Mouse (Mus musculus) liver, embryonic 14.5 days (tissue): Measurements from ENCODE around the gene Tmem192. TPM values are rescaled to one million over a fixed set of nuclear protein-coding genes. Genes with fewer than 3 reads are reported as not detected.

ENCODE experiments used
- ATAC-seq: fragments of 200-750 bp; cut with Nextera tagmentation; 2 replicates; pipeline ENCODE4 v1.8.0; 2017; ENCODE audit warnings: moderate number of reproducible peaks, mild to moderate bottlenecking, moderate library complexity; ENCODE audit not compliant: insufficient read depth
- DNase-seq, 3 experiments: peaks; one replicate each; pipeline ENCODE4 v3.0.0-alpha.2; 2012 to 2013; ENCODE audit warnings: low read depth in 3 of 3, low spot score in 3 of 3
- H3K27ac ChIP-seq: fragments of 300-500 bp; sonication (generic); 2 replicates; pipeline ENCODE4 v1.5.1; 2014; ENCODE audit warnings: moderate library complexity, mild to moderate bottlenecking, control low read depth, inconsistent platforms
- H3K27me3 ChIP-seq: fragments of 300-500 bp; sonication (generic); 2 replicates; pipeline ENCODE4 v1.6.1; 2014; ENCODE audit warnings: mild to moderate bottlenecking, low read length, moderate library complexity; ENCODE audit not compliant: control insufficient read depth, insufficient read depth
- H3K36me3 ChIP-seq: fragments of 300-500 bp; sonication (generic); replicated peaks from 2 replicates; pipeline ENCODE4 v1.6.1; 2014; ENCODE audit warnings: low read depth; ENCODE audit not compliant: control insufficient read depth, insufficient read depth
- H3K4me1 ChIP-seq, 2 experiments: fragments of 200-500 bp in 1 of 2; fragments of 300-500 bp in 1 of 2; sonication (generic) in 1 of 2; replicated peaks; 2 replicates each; pipeline ENCODE4 v1.6.1; 2012 to 2014; ENCODE audit warnings: antibody characterized with exemption in 1 of 2, inconsistent platforms in 1 of 2, low read length in 1 of 2; ENCODE audit not compliant: control insufficient read depth in 2 of 2, insufficient read depth in 2 of 2
- H3K4me2 ChIP-seq: fragments of 300-500 bp; sonication (generic); 2 replicates; pipeline ENCODE4 v1.6.1; 2014; ENCODE audit warnings: low read depth, mild to moderate bottlenecking, control low read depth, moderate library complexity
- H3K4me3 ChIP-seq, 2 experiments: fragments of 200-500 bp in 1 of 2; fragments of 300-500 bp in 1 of 2; sonication (generic) in 1 of 2; 2 replicates each; pipeline ENCODE4 v1.5.1; 2012 to 2014; ENCODE audit warnings: low read depth in 2 of 2, low read length in 2 of 2, mild to moderate bottlenecking in 2 of 2, control low read depth in 1 of 2, inconsistent platforms in 1 of 2, moderate library complexity in 1 of 2; ENCODE audit not compliant: insufficient read depth in 1 of 2
- H3K9ac ChIP-seq: fragments of 300-500 bp; sonication (generic); replicated peaks from 2 replicates; pipeline ENCODE4 v1.6.1; 2014; ENCODE audit warnings: mild to moderate bottlenecking, control low read depth, moderate library complexity
- H3K9me3 ChIP-seq: fragments of 300-500 bp; sonication (generic); 2 replicates; pipeline ENCODE4 v1.6.1; 2016; ENCODE audit warnings: low read length, mixed read lengths; ENCODE audit not compliant: control insufficient read depth
- CTCF ChIP-seq: IDR thresholded peaks from 2 replicates; pipeline ENCODE4 v1.5.1; 2016; ENCODE audit warnings: antibody characterized with exemption, low read depth, control low read depth
- EP300 ChIP-seq: IDR thresholded peaks from 2 replicates; pipeline ENCODE4 v1.6.1; 2016; ENCODE audit warnings: antibody characterized with exemption, low read depth
- WGBS: fragments of 180-500 bp; shearing (Covaris S2); extraction: QIAGEN DNeasy Blood & Tissue Kit; methylation state at CpG from one replicate; pipeline ENCODE4 v1.1.7; 2014; ENCODE audit not compliant: insufficient replicate concordance; 5-methylcytosine and 5-hydroxymethylcytosine counted together
- polyA plus RNA-seq, 2 experiments: library from polyadenylated mRNA; depleted of rRNA in 1 of 2; stranded (reverse) in 1 of 2; unstranded in 1 of 2; fragments of >200 nt; fragmentation: Nextera tagmentation in 1 of 2; extraction: Ambion mirVana in 1 of 2; gene quantifications; 2 replicates each; pipeline versions ENCODE4 v1.2.1 to v1.2.3; 2012 to 2014

Gene Tmem192
- polyA plus RNA-seq, 2 experiments = 6.6 to 13.8 TPM

DNA sequence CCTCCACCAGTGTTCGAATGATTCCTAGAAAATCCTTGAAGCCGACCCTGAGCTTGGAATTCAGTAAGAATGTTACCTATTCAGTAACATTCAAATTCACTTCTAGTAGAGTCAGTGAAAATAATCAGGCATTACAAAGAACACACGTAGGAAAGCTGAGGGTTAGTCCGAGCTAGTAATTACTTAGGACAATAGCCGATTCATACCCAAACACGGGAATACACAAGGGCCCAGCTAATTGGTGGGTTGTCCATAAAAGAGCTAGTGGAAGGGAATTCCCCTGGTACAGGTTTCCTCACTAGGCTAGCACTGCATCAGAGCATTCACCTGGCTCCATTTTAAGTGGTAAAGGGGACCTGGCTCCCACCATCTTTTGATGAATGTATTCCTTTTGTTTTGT, 5.1 kb downstream of the Tmem192 start:
- DNase-seq (no peak), ATAC-seq (no peak)
- H3K9ac ChIP-seq = no peak overlapping the region
- H3K4me3 ChIP-seq = no peak overlapping the region
- no peaks in the 10 kb centered on the region for H3K36me3 ChIP-seq
- H3K4me2 ChIP-seq = no peak overlapping the region
- H3K9me3 ChIP-seq = no peaks in the 10 kb centered on the region
- TF ChIP-seq EP300 = no peak
- TF ChIP-seq CTCF = no peak
- WGBS = 77% methylated on average over 6 of the region's 6 CpGs
- no peaks in the 10 kb centered on the region for H3K4me1 ChIP-seq
- no peak overlapping the region for H3K27ac ChIP-seq
- no peaks in the 10 kb centered on the region for H3K27me3 ChIP-seq

DNA sequence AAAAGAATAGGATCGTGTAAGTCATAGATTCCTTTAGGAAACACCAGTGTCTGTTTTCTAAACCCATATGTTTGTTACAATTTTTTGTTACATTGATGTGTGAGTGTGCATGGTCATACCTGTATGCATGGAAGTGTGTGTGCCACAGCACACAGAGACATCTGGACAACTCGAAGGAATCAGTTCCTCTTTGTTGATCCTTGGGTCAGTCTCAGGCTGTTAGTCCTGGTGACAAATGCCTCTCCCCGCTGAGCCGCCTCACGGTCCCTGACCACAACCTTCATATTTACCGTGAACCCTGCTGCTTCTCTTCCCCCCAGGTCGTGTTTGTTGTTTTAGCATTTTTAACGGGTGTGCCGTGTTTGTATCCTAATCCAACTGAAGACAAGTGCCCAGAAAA, 12.0 kb downstream of the Tmem192 start:
- 74% methylated on average over 9 of the region's 9 CpGs for WGBS
- Histone ChIP-seq H3K9me3 (no peaks in the 10 kb centered on the region), H3K4me3 (no peak overlapping the region), H3K4me2 (no peak overlapping the region), H3K4me1 (no peaks in the 10 kb centered on the region), H3K36me3 (no peaks in the 10 kb centered on the region), H3K9ac (no peak overlapping the region), H3K27ac (no peak overlapping the region), H3K27me3 (no peaks in the 10 kb centered on the region)
- ATAC-seq = no peak
- TF ChIP-seq CTCF (no peak), EP300 (no peak)
- DNase-seq = no peak

- TF ChIP-seq EP300 (no peak), CTCF (no peak)
- Histone ChIP-seq H3K9me3 (no peaks in the 10 kb centered on the region), H3K4me3 (no peak overlapping the region), H3K9ac (no peak overlapping the region), H3K4me1 (no peaks in the 10 kb centered on the region), H3K4me2 (no peak overlapping the region), H3K27ac (no peak overlapping the region), H3K27me3 (no peaks in the 10 kb centered on the region), H3K36me3 (no peaks in the 10 kb centered on the region)
- DNase-seq = no peak
- ATAC-seq = no peak
Measured at GRCm38 (mm10) chr8:64962836-64963235, 15.9 kb downstream of the Tmem192 start.

DNA sequence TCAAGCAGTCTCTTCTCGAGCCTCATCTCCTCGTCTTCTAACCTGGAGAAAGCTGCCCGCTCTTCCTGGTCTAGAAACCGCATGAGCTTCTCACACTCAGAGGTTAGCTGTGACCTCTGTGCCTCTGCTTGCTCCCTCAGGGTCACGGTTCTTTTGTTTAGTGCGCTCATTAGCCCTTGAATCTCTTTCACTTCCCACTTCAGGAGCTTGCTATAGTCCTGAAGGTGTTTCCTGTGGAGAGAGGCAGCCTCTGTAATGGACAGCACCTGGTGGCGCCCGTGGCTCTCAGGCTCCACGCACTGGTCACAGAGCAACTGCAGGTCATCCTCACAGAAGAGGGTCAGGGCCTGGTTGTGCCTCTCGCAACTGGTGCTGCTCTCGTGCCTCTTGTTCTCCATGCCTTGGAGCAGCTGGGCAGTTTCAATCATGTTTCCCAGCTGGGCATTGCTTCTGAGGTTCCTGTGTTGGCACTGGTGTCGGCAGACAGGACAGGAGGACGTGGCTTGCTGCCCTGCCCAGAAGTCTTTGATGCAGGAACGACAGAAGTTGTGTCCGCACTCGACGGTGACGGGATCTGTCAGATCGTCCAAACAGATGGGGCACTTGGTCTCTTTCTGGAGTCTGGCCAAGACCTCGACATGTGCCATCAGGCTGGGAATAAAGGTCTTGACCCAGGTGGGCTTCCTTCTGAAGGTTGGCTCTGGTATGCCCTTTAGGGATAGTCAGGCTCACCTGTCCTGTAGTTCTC, 36.3 kb downstream of the Tmem192 start:
- WGBS = 62% methylated on average over 20 of the region's 20 CpGs
- no peak overlapping the region for H3K4me2 ChIP-seq

GRCm38 (mm10) chr8:64987731-64988130, 40.7 kb downstream of the Tmem192 start, which contains the start of gene Trim75:
Trim75 (minus strand) TSS chr8:64987831.
- H3K9ac ChIP-seq = no peak within 1 kb of the TSS

More for the DNA sequence above, 36.3 kb downstream of the Tmem192 start:
- Histone ChIP-seq H3K27ac (no peak overlapping the region), H3K4me1 (no peaks in the 10 kb centered on the region), H3K36me3 (no peaks in the 10 kb centered on the region), H3K27me3 (no peaks in the 10 kb centered on the region), H3K4me3 (no peak overlapping the region), H3K9ac (no peak overlapping the region), H3K9me3 (no peaks in the 10 kb centered on the region)
- no peak for TF ChIP-seq CTCF
- TF ChIP-seq EP300 = no peak
- ATAC-seq (no peak), DNase-seq (no peak)

More at GRCm38 (mm10) chr8:64987731-64988130, 40.7 kb downstream of the Tmem192 start, which contains the start of gene Trim75:
- no peak within 1 kb of the TSS for H3K4me3 ChIP-seq
- TF ChIP-seq EP300 = no peak
- no peak for TF ChIP-seq CTCF
- no peak within 1 kb of the TSS for H3K4me2 ChIP-seq
- ATAC-seq = no peak
- WGBS = 69% methylated on average over 4 of the region's 4 CpGs
- no peak for DNase-seq
- no peaks in the 10 kb centered on the region for H3K36me3 ChIP-seq
- no peak within 1 kb of the TSS for H3K27ac ChIP-seq
- no peaks in the 10 kb centered on the region for H3K4me1 ChIP-seq
- no peaks in the 10 kb centered on the region for H3K9me3 ChIP-seq
- H3K27me3 ChIP-seq = no peaks in the 10 kb centered on the region
